Mouse (Mus musculus): ENCODE measurements around the gene Tmem207.

The Tmem207 gene

DNA sequence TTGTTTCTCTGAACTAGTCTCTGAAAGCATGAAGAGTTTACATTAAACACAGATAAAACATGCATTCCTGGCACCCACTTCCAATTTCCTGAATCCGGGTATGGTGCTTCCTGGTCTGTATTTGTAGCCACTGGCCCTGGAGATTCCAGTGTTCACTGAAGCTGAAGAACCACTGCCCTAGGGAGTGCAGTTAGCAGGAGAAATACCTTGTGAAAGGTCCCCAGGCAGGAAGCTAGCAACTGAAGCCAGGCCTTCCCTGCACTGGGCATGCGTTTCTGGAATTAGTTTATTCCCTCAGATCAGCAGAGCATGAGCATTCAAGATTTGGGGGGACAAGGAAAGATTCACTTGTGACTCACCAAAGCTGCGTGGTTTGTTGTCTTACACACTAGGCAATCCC is 72.4 kb downstream of the Tmem207 start:
- DNase-seq, result no peak

All from cerebellum, postnatal 25 days (tissue).